Mouse (Mus musculus): ENCODE measurements around the gene Ptpn22.

DNA sequence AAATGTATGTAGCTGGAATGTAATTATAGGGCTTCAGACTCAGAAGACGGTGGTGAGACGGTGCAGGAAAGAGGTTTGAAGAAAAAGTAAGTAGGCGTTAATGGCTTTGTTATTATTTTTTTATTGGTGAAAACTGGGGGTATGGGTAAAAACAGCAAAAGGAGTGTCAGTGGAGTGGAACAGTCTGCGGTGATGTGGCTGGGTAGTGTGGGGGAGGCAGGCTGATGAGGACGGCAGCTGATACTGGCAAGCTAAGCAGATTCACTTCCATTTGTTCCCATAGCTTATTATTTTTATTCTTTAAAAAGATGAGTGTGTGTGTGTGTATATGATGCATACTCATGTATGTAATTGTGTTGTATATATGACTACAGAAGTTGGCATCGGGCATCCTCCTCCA lies 8.1 kb upstream of the Ptpn22 start:
- TF ChIP-seq CTCF (IDR thresholded peaks at IDR 0.05; ENCODE audit: low read depth) = no peak
- no peak for TF ChIP-seq EP300 (IDR thresholded peaks at IDR 0.05; ENCODE audit: low read depth)
